Mouse (Mus musculus) liver, embryonic 14.5 days (tissue): ENCODE measurements at regions not wholly inside any gene's neighbourhood (a gene's known extent, or its start where the extent isn't known, plus 50 kb on each side); places are given as distances from the start of the nearest gene placed in this dataset.

Experiments used
- CTCF ChIP-seq: IDR thresholded peaks from 2 replicates; pipeline ENCODE4 v1.5.1; 2016; ENCODE audit warnings: antibody characterized with exemption, low read depth, control low read depth
- EP300 ChIP-seq: IDR thresholded peaks from 2 replicates; pipeline ENCODE4 v1.6.1; 2016; ENCODE audit warnings: antibody characterized with exemption, low read depth

- TF ChIP-seq CTCF, result no peak
- TF ChIP-seq EP300, result no peak
Measured at GRCm38 (mm10) chr1:35766271-35766670, 301.9 kb upstream of the Hs6st1 start.
